Mouse (Mus musculus) liver, adult 2 months (tissue): ENCODE results near the gene Tmem131l.

Experiments used
- CTCF ChIP-seq: fragments of 200-500 bp; IDR thresholded peaks from 2 replicates; pipeline ENCODE4 v1.5.1; 2011; ENCODE audit warnings: low read depth, low read length, control low read depth
- POLR2A ChIP-seq: fragments of 200-500 bp; IDR thresholded peaks from 2 replicates; pipeline ENCODE4 v1.6.1; 2011; ENCODE audit warnings: low read length, control low read depth; ENCODE audit not compliant: insufficient read depth; ENCODE audit errors: extremely low read depth

DNA sequence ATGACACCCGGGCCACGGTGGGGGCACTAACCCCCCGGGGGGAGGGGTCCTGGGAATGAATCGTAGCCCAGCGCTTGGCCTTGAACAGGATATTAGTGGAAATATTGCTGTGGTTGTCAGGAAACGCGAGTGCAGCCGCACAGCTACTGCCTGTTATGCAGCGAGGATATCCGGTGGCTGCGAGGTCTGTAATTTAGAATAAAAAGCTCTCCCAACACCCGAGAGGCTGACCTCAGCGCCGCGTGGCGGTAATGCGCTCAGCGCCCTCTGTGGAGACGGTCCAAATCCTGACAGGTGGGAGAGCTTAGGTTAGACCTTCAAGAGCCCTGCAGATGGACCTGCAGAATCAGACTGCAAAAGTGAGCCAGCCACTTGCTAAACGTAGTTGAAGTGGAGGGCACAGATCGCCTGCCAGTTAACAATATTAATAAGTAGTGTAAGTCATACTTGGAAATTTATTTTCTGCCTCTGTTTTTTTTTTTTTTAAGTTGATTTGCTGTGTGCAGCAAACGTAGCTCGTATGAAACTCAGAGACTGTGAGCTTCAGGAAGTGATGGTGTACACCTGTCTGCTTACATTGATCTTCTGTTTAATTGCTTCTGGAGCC, 604 bp upstream of the Tmem131l start:
- TF ChIP-seq CTCF (peak; percentile 52), POLR2A (no peak)
